Mouse (Mus musculus): ENCODE measurements around the gene Lrrc72.
"Not testable (repeated sequence)": the region's sequence is repeated elsewhere in the genome, so short reads cannot be mapped to it uniquely, and the experiment has no call there.

Lrrc72 gene

DNA sequence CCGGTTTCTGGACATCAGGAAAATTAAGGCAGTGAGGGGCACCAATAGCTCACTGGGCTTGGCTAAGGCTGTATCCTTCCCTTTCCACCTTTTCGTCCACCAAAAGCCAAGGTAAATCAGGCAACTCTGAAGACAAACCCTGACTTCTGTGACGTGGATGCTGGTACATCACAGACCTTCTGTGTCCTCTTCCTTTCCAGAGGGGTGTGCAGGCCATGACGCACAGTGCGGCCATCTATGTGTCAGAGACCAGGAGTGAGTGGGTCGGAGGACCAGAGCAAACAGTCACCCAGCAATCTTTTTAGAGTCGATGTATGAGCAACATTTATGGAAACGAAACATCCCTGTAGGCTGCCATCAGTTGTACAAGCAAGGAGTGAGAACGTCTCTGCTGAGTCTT lies at the start of gene Lrrc72:
TSS of gene Lrrc72 (minus strand) at position 101 of the 400 bp plus-strand sequence.
- no peak for DNase-seq (ENCODE audit: low spot score in 2 of 2)

- DNase-seq (ENCODE audit: low spot score in 2 of 2): no peak
Measured at GRCm38 (mm10) chr12:36302326-36302725, 49.1 kb upstream of the Lrrc72 start.

GRCm38 (mm10) chr12:36291346-36291745 lies 38.1 kb upstream of the Lrrc72 start:
- DNase-seq (ENCODE audit: low spot score in 2 of 2): no peak

- no peak for DNase-seq (ENCODE audit: low spot score in 2 of 2)
Measured at GRCm38 (mm10) chr12:36290465-36290864, 37.3 kb upstream of the Lrrc72 start.

DNA sequence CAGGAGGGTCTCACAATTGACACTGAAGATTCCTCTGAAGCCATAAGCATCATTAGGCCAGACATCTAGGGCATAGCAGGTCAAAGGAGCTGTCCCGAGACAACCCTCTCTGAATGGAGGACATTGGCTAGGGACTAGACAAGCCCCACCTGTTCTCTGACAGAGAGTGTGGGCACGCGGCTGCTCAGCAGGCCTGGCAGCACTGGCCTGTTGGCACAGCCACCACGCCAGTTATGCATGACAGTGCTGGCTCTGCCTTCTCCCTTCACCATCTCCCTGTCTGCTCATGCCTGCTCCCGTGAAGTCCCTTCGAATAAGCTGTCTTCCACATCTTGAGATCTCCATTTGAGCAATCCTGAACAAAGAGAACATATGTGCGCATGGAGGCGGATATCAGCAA lies 36.4 kb upstream of the Lrrc72 start:
- no peak for DNase-seq (ENCODE audit: low spot score in 2 of 2)

- no peak for DNase-seq (ENCODE audit: low spot score in 2 of 2)
Measured at GRCm38 (mm10) chr12:36274823-36275222, 21.6 kb upstream of the Lrrc72 start.

DNA sequence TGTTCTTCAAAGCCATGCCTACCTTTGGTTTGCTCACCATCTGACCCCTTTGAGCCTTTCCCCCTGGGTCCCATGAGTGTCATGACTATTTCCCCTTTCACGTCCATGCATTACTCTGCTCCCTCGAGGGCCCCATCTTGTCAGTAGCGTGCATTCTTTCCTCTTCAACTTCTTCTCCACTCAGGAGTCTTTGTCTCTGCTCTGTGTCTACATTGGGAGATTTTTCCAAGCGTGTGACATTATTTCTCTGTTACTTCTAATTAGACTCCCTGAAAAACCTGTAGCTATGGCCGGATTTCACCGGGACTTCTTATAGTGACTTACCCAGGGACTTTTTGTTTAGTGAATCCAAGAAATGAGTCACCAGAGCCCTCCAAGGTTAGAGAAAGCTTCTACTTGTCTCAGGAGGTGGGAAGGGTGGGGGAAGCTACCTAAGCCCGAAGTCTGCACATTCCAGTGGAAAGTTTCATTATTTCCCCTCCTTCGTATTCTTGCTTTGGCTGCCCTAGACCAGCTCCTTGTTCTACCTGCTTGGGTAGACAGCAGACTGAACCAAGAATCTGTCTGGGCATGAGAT lies 14.6 kb upstream of the Lrrc72 start:
- DNase-seq (ENCODE audit: low spot score in 2 of 2): no peak

GRCm38 (mm10) chr12:36262116-36262721 lies 9.0 kb upstream of the Lrrc72 start:
- no peak for DNase-seq (ENCODE audit: low spot score in 2 of 2)

DNA sequence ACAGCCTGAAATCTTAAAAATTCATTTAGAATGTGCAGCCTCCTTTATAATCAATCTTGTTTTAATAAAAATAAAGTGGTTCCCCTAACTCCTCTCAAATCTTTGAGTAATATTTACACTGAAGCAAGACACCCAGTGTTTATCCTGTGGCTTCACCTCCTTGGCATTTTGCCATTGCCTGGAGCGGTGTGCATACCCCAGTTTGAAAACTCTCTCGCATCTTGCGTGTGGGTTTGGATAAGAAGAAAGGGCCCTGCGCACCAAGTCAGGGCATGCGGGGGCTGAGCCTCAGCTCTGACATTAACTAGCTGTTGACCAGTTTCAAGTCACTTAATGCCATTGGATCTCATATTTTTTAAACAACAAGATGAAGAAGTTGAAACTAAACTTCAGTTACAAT lies 2.2 kb upstream of the Lrrc72 start:
- DNase-seq (ENCODE audit: low spot score in 2 of 2): no peak

DNA sequence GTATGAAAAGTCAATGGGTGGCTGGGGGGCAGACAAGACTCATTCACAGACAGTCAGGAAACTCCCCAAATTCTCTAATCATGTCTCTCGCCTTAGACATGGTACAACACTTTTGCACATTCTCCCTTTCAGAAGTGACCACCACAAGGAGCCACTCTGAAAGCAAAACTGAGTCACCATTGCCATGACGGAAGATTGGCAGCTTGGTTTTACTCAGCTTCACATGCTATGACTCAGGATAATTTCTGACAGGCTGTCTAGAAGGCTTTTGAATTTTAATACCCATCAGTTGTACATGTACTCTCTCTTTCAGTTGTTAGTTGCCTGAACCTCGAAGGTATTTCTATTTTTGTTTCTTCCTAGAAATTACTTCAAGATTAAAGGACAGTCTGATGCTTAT lies 12.0 kb downstream of the Lrrc72 start:
- no peak for DNase-seq (ENCODE audit: low spot score in 2 of 2)

- DNase-seq (ENCODE audit: low spot score in 2 of 2): no peak
Measured at GRCm38 (mm10) chr12:36231386-36231785, 21.8 kb downstream of the Lrrc72 start.

- DNase-seq (ENCODE audit: low spot score in 2 of 2): no peak
Measured at GRCm38 (mm10) chr12:36224392-36224791, 28.8 kb downstream of the Lrrc72 start.

DNA sequence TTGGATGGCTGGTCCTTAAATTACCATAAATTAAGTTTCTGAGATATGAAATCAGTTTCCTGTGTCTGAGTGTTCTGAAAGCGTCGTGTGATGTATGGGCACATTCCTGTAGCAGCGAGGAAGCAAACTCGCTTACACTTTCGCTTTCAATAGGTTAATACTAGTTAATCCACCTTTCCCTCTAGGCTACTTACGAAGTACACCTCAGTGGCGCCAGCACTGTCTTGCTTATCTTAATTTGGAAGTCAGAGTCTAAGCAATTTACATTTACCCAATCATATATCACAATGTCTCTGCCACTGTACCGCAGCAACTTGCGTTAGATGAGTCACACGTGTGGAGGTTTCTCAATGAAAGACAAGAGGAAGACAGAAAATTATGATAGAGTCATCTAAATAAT lies 36.3 kb downstream of the Lrrc72 start:
- no peak for DNase-seq (ENCODE audit: low spot score in 2 of 2)

DNA sequence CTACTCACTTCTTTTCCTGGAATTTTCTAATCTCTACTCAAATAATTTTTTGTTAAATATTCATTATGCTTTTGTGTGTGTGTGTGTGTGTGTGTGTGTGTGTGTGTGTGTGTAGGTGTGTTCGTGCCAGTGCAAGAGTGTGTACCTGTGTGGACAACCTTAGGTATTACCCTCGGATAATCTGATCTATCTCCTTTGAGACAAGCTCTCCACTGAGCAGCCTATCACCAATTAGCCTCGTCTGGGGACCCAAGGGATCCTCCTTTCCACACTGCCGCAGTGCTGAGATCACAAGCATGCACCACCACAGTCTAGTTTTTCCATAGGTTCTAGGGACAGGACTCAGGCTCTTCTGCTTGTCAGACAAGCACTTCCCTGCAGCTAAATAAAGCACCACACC lies 37.0 kb downstream of the Lrrc72 start:
- DNase-seq (ENCODE audit: low spot score in 2 of 2): no peak

DNA sequence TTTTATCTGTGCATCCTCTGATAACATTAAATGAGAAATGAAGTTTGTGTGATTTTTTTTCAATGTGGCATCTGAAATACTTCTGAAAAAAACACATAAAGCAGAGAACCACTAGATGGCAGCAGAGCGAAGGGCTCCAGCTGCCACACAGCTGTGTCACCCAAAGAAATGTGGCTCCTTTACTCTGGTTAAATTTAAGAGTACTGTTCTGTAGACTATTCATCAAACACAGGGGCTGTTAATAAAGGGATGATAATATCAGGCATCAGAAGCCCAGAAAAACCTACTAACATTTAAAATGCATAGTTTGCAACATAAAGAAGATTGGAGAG lies 38.1 kb downstream of the Lrrc72 start:
- no peak for DNase-seq (ENCODE audit: low spot score in 2 of 2)

DNA sequence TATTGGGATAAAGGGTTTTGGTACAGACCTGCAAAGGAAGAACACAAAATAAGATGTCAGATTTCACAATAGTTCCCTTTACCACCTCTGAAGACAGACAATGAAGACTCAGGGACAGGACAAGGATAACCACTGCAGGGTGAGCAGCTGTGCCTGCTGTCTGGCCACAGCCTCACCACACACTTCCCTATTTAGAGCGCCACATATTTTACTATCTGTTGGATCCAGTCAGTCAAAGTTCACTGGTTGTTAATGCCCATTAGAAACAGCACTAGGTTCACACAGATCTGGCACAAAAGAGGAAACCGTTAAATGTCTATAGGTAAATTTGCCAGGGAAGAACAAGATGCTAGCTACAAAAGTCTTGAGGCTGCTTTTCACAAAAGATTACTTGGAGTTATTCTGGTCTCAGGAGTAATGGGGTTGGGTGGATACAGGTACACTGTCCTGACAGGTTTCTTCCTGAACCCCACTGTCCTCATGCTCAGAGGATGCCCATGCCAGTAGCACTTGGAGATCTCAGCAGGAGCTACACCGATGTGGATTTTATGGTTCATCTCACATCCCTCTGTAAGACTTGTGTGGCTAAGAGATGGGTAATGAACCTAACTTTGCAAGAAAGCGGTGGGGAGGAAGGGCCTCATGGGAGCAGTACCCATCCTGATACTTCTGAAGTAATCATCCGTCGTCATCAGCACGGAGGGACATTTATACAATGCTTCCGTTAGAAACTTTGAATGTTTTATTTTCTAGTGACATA lies 38.6 kb downstream of the Lrrc72 start:
- DNase-seq (ENCODE audit: low spot score in 2 of 2): no peak

DNA sequence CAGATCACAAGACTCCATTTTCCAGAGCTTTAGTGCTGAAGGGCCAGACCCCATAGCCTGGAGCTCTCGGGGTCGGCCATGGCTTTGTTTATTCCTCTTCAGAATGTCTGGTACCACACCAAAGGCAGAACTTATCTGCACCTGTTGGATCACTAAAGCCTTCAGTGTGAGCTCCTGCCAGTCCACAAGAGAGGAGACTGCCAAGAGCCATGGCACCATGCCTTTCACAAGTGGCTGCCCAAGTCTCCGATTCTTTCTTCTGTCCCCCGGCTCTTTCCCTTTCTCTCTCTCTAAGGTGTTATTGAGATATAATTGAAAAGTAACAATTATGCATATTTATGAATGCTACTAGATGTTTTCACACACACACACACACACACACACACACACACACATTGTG lies 43.1 kb downstream of the Lrrc72 start:
- DNase-seq (ENCODE audit: low spot score in 2 of 2): no peak

DNA sequence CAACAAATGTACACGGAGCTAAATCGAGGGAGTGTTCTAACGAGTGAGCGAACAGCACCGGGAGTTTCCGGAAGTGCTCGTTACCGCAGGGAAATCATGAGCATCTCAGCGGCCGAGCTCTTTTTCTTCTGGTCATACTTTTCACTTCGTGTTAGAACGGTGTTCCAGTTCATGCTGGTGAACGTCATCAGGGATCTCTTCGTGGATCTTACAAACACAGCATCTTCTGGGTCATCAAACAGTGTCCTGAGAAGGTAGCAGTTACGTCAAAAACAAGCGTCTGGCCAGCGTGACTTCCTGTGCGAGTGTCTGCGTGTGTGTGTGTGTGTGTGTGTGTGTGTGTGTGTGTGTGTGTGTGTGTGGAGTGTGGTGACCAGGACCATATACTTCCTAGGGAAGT lies 44.7 kb downstream of the Lrrc72 start:
- DNase-seq (ENCODE audit: low spot score in 2 of 2): no peak

- no peak for DNase-seq (ENCODE audit: low spot score in 2 of 2)
Measured at GRCm38 (mm10) chr12:36207800-36208148, 45.4 kb downstream of the Lrrc72 start.

GRCm38 (mm10) chr12:36207072-36207799 lies 46.0 kb downstream of the Lrrc72 start:
- DNase-seq (ENCODE audit: low spot score in 2 of 2): peak; percentile 25 to 55

- DNase-seq (ENCODE audit: low spot score in 2 of 2): not testable (repeated sequence)
Measured at GRCm38 (mm10) chr12:36205579-36206119, 47.5 kb downstream of the Lrrc72 start.

- no peak for DNase-seq (ENCODE audit: low spot score in 2 of 2)
Measured at GRCm38 (mm10) chr12:36194976-36195375, 58.2 kb downstream of the Lrrc72 start.
